Mouse (Mus musculus) embryo, embryonic 11 days (tissue): ENCODE data around the gene Hoxa1.

ENCODE experiments used
- DNase-seq: peaks from one replicate; pipeline ENCODE4 v3.0.0-alpha.2; 2015

Gene Hoxa1

GRCm38 (mm10) chr6:52158276-52159051, at the start of gene Hoxa1:
Gene Hoxa1, minus strand, starts transcription at chr6:52158317.
- peak; percentile 94 for DNase-seq

DNA sequence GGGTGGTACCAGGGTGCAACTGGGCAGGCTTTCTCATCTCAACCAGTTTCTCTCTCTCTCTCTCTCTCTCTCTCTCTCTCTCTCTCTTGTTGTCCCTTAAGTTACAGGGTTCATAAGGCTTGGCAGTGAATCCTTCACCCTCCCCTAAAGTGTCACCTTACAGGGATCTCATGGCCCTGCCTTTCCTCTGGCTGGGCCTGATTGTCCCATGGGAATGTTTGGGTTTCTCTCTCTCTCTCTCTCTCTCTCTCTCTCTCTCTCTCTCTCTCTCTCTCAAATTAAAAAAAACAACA, 49.5 kb upstream of the Hoxa1 start:
- no peak for DNase-seq

- no peak for DNase-seq
Measured at GRCm38 (mm10) chr6:52206882-52207683, 49.0 kb upstream of the Hoxa1 start.

DNA sequence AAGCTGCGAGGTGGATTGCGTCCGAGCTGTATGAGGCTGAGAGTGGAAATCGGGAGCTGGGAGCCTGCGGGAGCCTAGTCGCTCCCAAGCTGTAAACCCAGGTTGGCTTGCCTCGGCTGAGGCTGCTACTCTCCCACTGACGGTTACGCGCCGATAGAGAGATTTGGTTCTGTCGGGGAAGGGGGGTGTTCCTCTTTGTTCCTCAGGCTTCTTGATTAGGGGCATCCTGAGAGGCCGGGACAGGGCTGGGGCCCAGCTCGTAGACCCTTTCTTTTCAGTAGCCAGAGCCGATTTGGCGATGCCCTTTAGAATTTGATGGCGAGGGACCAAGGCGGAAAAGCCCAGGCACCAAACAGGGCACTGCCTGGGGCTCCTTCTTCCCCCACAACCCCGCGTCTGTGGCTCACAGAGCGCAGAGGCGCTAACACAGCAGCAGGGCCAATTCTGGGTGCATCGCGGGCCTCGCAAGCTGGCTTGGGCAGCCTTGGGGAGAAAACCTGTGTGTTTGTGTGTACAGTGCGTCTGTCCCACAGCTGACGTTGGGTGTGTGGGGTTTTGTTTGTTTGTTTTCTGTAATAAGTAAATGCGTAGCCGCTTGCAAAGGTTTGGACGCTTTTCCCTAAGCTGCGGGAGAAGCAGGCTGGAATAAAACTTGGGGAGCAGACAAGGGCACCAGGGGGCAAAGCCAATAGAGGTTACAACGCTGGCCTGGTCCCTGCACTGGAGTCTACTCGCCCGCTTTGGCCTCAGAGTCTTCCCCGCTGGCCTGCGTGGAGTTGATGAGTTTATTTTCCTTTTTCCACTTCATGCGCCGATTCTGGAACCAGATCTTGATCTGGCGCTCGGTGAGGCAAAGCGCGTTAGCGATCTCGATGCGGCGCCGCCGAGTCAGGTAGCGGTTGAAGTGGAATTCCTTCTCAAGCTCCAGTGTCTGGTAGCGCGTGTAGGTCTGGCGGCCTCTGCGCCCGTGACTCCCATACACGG, 47.8 kb upstream of the Hoxa1 start:
- peak; percentile 63 for DNase-seq

- no peak for DNase-seq
Measured at GRCm38 (mm10) chr6:52205221-52205620, 47.1 kb upstream of the Hoxa1 start.

DNA sequence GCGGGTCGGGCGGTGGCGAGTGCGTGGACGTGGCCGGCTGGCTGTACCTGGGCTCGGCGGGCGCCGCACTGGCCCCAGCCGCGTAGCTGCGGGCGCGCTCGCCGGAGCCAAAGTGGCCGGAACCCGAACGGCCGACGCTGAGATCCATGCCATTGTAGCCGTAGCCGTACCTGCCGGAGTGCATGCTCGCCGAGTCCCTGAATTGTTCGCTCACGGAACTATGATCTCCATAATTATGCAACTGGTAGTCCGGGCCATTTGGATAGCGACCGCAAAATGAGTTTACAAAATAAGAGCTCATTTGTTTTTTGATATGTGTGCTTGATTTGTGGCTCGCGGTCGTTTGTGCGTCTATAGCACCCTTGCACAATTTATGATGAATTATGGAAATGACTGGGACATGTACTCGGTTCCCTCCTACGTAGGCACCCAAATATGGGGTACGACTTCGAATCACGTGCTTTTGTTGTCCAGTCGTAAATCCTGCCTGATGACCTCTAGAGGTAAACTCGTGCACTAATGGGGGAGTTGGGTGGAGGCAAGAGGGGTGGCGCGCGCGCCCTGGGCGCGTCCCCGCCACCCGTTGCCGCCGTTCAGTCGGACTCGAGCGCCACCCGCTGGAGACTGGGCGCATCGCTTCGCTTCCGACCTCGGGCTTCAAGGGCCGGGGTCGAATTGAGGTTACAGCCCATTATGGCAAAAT, 46.1 kb upstream of the Hoxa1 start, which contains the start of gene Hoxa5:
Gene Hoxa5 (minus strand): TSS at position 538 of the 703 bp plus-strand sequence.
- DNase-seq = peak; percentile 92

- DNase-seq = no peak
Measured at GRCm38 (mm10) chr6:52203371-52204049, 45.4 kb upstream of the Hoxa1 start.

- DNase-seq = no peak
Measured at GRCm38 (mm10) chr6:52203121-52203370, 44.9 kb upstream of the Hoxa1 start.

DNA sequence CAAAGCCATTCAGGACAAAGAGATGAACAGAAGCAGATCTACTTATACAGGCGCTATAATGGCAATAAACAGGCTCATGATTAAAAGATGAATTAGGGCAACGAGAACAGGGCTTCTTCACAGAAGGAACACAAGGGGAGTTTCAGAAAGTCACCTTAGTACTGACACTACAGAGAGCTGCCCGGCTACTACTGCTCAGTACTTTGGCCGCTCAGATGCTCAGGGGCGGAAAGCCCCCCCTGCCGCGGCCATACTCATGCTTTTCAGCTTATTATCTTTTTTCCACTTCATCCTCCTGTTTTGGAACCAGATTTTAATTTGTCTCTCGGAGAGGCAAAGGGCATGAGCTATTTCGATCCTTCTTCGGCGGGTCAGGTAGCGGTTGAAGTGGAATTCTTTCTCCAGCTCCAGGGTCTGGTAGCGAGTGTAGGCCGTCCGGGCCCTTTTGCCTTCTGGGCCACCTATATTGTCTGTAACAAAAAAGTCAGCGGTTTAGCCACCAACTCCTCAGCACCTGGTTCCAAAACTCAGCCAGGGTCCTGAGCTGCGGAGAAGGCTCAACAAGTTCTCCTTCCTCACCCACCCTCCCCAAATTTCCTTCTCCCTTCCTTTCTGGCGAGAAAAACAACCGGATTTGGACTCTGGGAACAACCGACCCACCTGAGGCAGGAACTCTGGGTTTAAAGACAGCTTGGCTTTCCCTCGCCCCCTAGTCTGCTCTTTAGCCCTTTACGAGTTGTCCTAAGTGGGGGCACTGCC, 44.4 kb upstream of the Hoxa1 start:
- no peak for DNase-seq

DNA sequence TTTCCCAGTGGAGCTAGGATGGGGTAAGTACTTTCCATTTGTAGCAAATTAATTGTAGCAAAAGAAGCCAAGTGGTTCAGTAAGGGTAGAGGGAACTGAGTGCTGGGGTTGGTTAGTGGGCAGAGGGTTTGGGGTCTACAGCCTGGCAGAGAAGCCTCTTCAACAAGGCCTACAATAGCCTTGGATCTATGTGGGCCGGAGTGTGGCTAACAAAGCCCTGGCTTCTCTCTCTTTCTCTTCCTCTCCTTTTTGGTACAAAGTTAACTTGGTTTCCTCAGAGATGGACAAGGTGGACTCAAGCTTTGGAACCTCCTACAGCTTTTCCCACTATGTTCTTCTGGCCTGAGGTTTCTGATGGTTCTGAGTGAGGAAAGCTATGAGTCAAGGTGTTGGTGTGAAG, 43.2 kb upstream of the Hoxa1 start:
- no peak for DNase-seq

DNA sequence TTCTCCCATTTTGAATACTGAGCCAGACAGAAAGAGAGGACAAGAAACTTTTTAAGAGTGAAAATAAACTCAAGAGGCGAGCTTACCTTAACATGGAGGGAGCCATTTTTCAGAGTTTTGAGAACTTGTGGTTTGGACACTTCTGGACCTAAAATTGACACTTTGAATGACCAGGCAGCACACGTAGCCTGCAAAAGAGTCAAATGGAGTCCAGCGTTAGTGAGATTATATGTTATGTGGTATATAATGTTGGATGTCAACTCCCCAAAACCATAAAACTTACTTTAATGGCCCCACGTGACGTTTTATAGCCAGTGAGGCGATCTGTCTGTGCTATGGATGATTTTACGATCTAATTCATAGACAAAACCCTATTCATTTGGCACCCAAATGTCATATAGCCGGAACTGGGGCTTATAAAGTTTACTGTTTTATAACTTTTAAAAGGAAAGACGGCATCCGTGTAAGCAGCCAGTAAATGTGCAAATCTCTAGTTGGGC, 42.7 kb upstream of the Hoxa1 start:
- DNase-seq = no peak

GRCm38 (mm10) chr6:52200073-52200750, 42.1 kb upstream of the Hoxa1 start:
- DNase-seq = no peak

GRCm38 (mm10) chr6:52197271-52197670, 39.2 kb upstream of the Hoxa1 start:
- peak; percentile 88 for DNase-seq

GRCm38 (mm10) chr6:52196811-52197210, 38.7 kb upstream of the Hoxa1 start:
- no peak for DNase-seq

DNA sequence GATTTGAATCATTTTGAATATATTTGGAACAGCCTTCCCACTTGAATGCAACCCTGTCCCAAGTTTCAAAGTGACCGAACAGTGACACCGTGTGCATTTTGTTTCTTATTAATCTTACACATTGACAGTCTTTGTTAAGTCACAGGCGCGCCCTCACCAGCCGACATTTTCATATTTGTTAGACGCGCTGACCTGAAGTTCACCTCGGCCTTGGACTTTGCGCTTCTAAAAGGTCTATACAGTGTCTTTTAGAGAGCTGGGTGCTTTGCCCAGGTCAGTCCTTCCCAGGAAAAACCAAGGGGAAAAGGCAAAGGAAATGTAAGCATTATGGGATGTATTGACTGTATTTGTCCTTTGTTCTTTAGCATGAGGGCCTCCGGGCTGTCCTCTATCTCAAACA, 36.6 kb upstream of the Hoxa1 start:
- DNase-seq = peak; percentile 84

DNA sequence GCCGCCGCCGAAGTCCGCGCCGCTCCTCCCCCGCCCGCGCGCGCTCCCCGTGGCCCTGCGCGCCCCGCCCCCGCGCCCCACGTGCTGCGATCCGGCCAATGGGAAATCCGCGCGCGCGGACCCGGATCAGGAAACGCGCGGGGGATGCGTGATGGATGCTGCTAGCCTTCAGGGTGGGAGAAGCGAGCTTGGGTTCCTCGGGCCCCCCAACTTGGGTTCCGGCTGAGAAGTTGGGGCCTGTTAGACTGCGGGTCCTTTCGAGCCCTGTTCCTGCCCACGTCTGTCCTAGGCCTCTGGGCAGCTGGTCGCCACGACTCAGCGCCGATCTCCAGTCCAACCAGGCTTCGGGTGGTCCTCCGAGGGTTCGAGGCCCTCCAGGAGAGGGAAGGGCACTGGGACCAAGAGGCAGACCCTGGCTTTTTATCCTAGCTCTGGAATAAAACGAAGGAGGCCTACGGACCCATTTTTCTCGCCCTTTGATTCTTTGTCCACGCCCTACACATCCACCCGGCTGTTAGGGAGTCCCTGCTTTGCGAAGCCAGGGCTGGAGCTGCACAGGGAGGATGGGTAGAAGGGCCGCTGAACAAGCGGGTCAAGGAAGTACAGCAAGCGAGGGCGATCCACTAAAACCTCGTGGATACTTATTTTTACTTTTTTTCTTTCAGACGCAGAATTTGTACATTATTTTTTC, 33.9 kb upstream of the Hoxa1 start:
- DNase-seq = peak; percentile 95

GRCm38 (mm10) chr6:52190906-52191810, 33.0 kb upstream of the Hoxa1 start, which contains the start of gene Hoxa4:
Gene Hoxa4, minus strand, starts transcription at chr6:52191753.
- peak; percentile 84 for DNase-seq

DNA sequence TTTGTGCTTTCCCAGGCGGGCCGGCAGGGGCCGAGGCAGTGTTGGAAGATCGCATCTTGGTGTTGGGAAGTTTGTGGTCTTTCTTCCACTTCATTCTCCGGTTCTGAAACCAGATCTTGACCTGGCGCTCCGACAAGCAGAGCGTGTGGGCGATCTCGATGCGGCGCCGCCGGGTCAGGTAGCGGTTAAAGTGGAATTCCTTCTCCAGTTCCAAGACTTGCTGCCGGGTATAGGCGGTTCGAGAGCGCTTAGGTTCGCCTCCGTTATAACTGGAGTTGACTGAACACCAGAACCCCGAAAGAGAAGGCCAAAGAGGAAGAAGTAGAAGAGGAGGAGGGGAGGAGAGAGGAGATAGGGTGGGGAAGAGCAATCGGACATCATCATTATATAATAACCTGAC, 32.3 kb upstream of the Hoxa1 start:
- no peak for DNase-seq

DNA sequence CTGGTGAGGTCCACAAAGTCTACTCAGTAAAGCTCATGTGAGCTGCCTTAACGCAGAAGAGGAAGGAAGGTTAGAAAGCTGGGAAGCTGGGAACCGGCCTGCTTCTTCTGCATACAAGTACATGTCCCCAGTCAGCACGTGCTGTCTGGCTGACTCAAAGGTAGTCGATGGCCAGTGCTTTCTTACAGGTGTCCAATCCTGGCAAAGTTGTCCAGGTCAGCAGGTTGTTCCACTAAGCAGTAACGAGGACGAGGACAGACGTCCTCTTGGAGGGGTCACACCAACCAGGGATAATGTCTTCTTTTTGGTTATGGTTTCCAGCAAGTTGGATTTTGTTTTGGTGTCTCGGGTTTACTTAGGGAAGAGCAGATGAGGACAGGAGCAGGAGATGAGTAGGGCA, 31.8 kb upstream of the Hoxa1 start:
- DNase-seq = no peak
